Comparison of ENCODE assay signal across 8 mouse cellular contexts in genomic region chr11:99042834-99043431, GRCm38 (mm10). TPM values are rescaled to one million over a fixed set of nuclear protein-coding genes. Genes with fewer than 3 reads are reported as not detected.
DNase-seq lines count a peak whose midpoint lies in the region; ATAC-seq and TF ChIP-seq lines count a peak whose summit lies in the region.

No protein-coding gene starts in this region.

- peak; percentile 12 to 32 for DNase-seq in spleen, postnatal 36 days (ENCODE audit: low spot score in 2 of 2)
- DNase-seq in spleen, postnatal 4 days (ENCODE audit: low spot score in 2 of 2), result no peak
- DNase-seq in forebrain, postnatal 0 days, result no peak
- DNase-seq in liver, postnatal 0 days, result peak; percentile 34
- DNase-seq in left cerebral cortex, postnatal 25 days (ENCODE audit: low spot score in 2 of 2), result no peak

- intact Hi-C loops in left cerebral cortex, postnatal 25 days (cut with DNase I), result no loop called here

- H3K27ac ChIP-seq in forebrain, postnatal 0 days (ENCODE audit: low read depth, low read length), result peak overlapping the region; percentile 46; the same call in 1 of the 2 replicates
- peak overlapping the region; percentile 87 for H3K27ac ChIP-seq in liver, postnatal 0 days (ENCODE audit: low read depth)
- H3K27ac ChIP-seq in neural tube, embryonic 15.5 days (replicated peaks), result peak overlapping the region; percentile 51

- peak overlapping the region; percentile 16; the same call in 1 of the 2 replicates for H3K4me3 ChIP-seq in forebrain, postnatal 0 days (ENCODE audit: low read depth, low read length)
- H3K4me3 ChIP-seq in liver, postnatal 0 days (ENCODE audit: low read depth, low read length), result peak overlapping the region; percentile 75
- H3K4me3 ChIP-seq in neural tube, embryonic 15.5 days (replicated peaks), result peak overlapping the region; percentile 65

- H3K9ac ChIP-seq in forebrain, postnatal 0 days, result no peak overlapping the region
- peak overlapping the region; percentile 86 for H3K9ac ChIP-seq in liver, postnatal 0 days (replicated peaks)
- H3K9ac ChIP-seq in neural tube, embryonic 15.5 days (replicated peaks), result no peak overlapping the region

- peak overlapping the region; percentile 100 for H3K4me2 ChIP-seq in forebrain, postnatal 0 days (ENCODE audit: low read depth)
- peak overlapping the region; percentile 89 for H3K4me2 ChIP-seq in liver, postnatal 0 days (ENCODE audit: low read depth, low read length)
- H3K4me2 ChIP-seq in neural tube, embryonic 15.5 days, result peak overlapping the region; percentile 99

- H3K4me1 ChIP-seq in forebrain, postnatal 0 days (ENCODE audit: insufficient read depth), result no peaks in the 10 kb centered on the region
- H3K4me1 ChIP-seq in liver, postnatal 0 days (ENCODE audit: insufficient read depth), result peaks cover 31% of the 10 kb centered on the region
- H3K4me1 ChIP-seq in neural tube, embryonic 15.5 days, result peaks cover 38% of the 10 kb centered on the region

- no peak for ATAC-seq in forebrain, postnatal 0 days
- peak; percentile 55 for ATAC-seq in inflammation-experienced regulatory T-cells, adult 6 months
- ATAC-seq in liver, postnatal 0 days, result no peak
- no peak for ATAC-seq in neural tube, embryonic 15.5 days (ENCODE audit: low FRiP score)
- no peak for ATAC-seq in cerebellum, adult (ENCODE audit: insufficient number of reproducible peaks, low FRiP score, low TSS enrichment)

- TF ChIP-seq EP300 in liver, postnatal 0 days (IDR thresholded peaks at IDR 0.05; ENCODE audit: low read depth), result no peak

- no peak for TF ChIP-seq CTCF in forebrain, postnatal 0 days (IDR thresholded peaks at IDR 0.05; ENCODE audit: low read depth)
- no peak for TF ChIP-seq CTCF in liver, postnatal 0 days (IDR thresholded peaks at IDR 0.05; ENCODE audit: low read depth)

- no peaks in the 10 kb centered on the region for H3K9me3 ChIP-seq in forebrain, postnatal 0 days (ENCODE audit: low read length)
- H3K9me3 ChIP-seq in liver, postnatal 0 days (ENCODE audit: low read length), result no peaks in the 10 kb centered on the region
- no peaks in the 10 kb centered on the region for H3K9me3 ChIP-seq in neural tube, embryonic 15.5 days (replicated peaks)

- H3K36me3 ChIP-seq in forebrain, postnatal 0 days (ENCODE audit: insufficient read depth), result no peaks in the 10 kb centered on the region
- H3K36me3 ChIP-seq in liver, postnatal 0 days (replicated peaks; ENCODE audit: insufficient read depth, low read length), result peaks cover 5% of the 10 kb centered on the region
- no peaks in the 10 kb centered on the region for H3K36me3 ChIP-seq in neural tube, embryonic 15.5 days

- no peaks in the 10 kb centered on the region for H3K27me3 ChIP-seq in forebrain, postnatal 0 days (ENCODE audit: insufficient read depth, low read length)
- peaks cover 9% of the 10 kb centered on the region for H3K27me3 ChIP-seq in liver, postnatal 0 days (ENCODE audit: insufficient read depth, low read length)
- H3K27me3 ChIP-seq in neural tube, embryonic 15.5 days (replicated peaks), result no peaks in the 10 kb centered on the region

- 49% methylated on average over 12 of the region's 12 CpGs for WGBS in forebrain, postnatal 0 days
- WGBS in liver, postnatal 0 days (ENCODE audit: insufficient replicate concordance), result 7% methylated on average over 12 of the region's 12 CpGs
- WGBS in neural tube, embryonic 15.5 days, result 55% methylated on average over 12 of the region's 12 CpGs

RNA-seq across cellular contexts. Expression of gene Igfbp4, which starts 1.9 kb away (rescaled TPM):
- total RNA-seq in forebrain, postnatal 0 days (2014; rRNA removed), result 99.0 and 102 TPM in 2 replicates
- polyA plus RNA-seq in forebrain, postnatal 0 days (2015; fragmentation: Nextera tagmentation; extraction: Ambion mirVana), result 128 and 142 TPM in 2 replicates
- polyA plus RNA-seq in inflammation-experienced regulatory T-cells, adult 6 months (2017; shearing (Covaris generic)), result 10 to 100 TPM in 2 of 3 experiments, under 1 TPM in 1; 0.09 to 20.6 (median 14.8) TPM
- polyA plus RNA-seq in liver, postnatal 0 days (2015; fragmentation: Nextera tagmentation; extraction: Ambion mirVana), result 665 and 672 TPM in 2 replicates
- polyA plus RNA-seq in neural tube, embryonic 15.5 days (2015; fragmentation: Nextera tagmentation; extraction: Ambion mirVana), result 151 and 215 TPM in 2 replicates
- 10 to 100 TPM; 71.2 to 78.2 TPM for total RNA-seq in left cerebral cortex, postnatal 25 days (2021)

RNA-seq across cellular contexts. Expression of gene Top2a, which starts 18.9 kb away (rescaled TPM):
- 30.2 and 40.7 TPM in 2 replicates for total RNA-seq in forebrain, postnatal 0 days (2014; rRNA removed)
- 18.1 and 19.7 TPM in 2 replicates for polyA plus RNA-seq in forebrain, postnatal 0 days (2015; fragmentation: Nextera tagmentation; extraction: Ambion mirVana)
- 100 to 1,000 TPM in 1 of 3 experiments, 10 to 100 TPM in 2; 34.9 to 332 (median 36.3) TPM for polyA plus RNA-seq in inflammation-experienced regulatory T-cells, adult 6 months (2017; shearing (Covaris generic))
- polyA plus RNA-seq in liver, postnatal 0 days (2015; fragmentation: Nextera tagmentation; extraction: Ambion mirVana), result 74.3 and 90.2 TPM in 2 replicates
- polyA plus RNA-seq in neural tube, embryonic 15.5 days (2015; fragmentation: Nextera tagmentation; extraction: Ambion mirVana), result 25.8 and 71.2 TPM in 2 replicates
- total RNA-seq in left cerebral cortex, postnatal 25 days (2021), result 1 to 10 TPM in 1 of 2 experiments, under 1 TPM in 1; 0.87 to 1.3 TPM

RNA-seq across cellular contexts. Expression of gene Tns4, which starts 46.2 kb away (rescaled TPM):
- 0.48 TPM in 1 of 2 replicates, not detected in the other for total RNA-seq in forebrain, postnatal 0 days (2014; rRNA removed)
- polyA plus RNA-seq in forebrain, postnatal 0 days (2015; fragmentation: Nextera tagmentation; extraction: Ambion mirVana), result 0.29 TPM in 1 of 2 replicates, not detected in the other
- under 1 TPM; 0.30 to 0.58 (median 0.51) TPM for polyA plus RNA-seq in inflammation-experienced regulatory T-cells, adult 6 months (2017; shearing (Covaris generic))
- polyA plus RNA-seq in liver, postnatal 0 days (2015; fragmentation: Nextera tagmentation; extraction: Ambion mirVana), result 0.25 and 0.31 TPM in 2 replicates
- polyA plus RNA-seq in neural tube, embryonic 15.5 days (2015; fragmentation: Nextera tagmentation; extraction: Ambion mirVana), result 0.09 and 0.22 TPM in 2 replicates
- total RNA-seq in left cerebral cortex, postnatal 25 days (2021), result under 1 TPM; 0.21 to 0.64 TPM

Comparison
In these comparisons a context has a peak if more than half of its experiments do, and no peak if none do; other contexts are left out.
1. DNase-seq: peak in spleen, postnatal 36 days (2 of 2) and liver, postnatal 0 days (single experiment); none in spleen, postnatal 4 days (0 of 2), forebrain, postnatal 0 days (single experiment) and left cerebral cortex, postnatal 25 days (0 of 2).
2. H3K4me3 ChIP-seq: peak in every context shown above with its lines; median percentile 75 in liver, postnatal 0 days; 65 in neural tube, embryonic 15.5 days; 16 in forebrain, postnatal 0 days.
3. Peak in every context shown above with its lines, with median percentiles within 50 percentile points of each other: H3K27ac ChIP-seq and H3K4me2 ChIP-seq.